Mouse (Mus musculus): ENCODE data around the gene Clca4b.

DNA sequence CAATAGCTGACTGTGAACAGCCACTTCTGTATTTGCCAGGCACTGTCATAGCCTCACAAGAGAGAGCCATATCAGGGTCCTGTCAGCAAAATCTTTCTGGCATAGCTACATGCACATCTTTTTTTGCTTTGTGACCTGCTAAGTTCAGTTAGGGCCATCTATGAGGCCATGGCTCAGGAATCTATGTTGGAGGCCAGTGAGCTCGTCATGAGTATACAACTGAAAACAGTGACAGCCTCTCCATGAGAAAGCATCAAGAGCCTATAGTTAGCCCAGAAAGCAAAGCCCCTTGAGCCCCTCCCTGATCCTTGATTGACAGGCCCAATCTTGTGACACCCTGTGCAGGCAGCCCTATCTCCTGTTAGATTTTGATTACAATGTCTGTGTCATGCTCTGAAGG lies 43.8 kb upstream of the Clca4b start:
- TF ChIP-seq POLR2A (IDR thresholded peaks at IDR 0.05; ENCODE audit: insufficient read length, low read depth) (no peak), USF1 (IDR thresholded peaks at IDR 0.05; ENCODE audit: low read depth) (no peak), POLR2AphosphoS2 (IDR thresholded peaks at IDR 0.05; ENCODE audit: insufficient read length, low read depth) (no peak), MYOG (IDR thresholded peaks at IDR 0.05; ENCODE audit: control insufficient read depth in 1 of 3, insufficient read depth in 1 of 3, insufficient read length in 2 of 3, low read depth in 2 of 3) (no peak), TCF3 (IDR thresholded peaks at IDR 0.05; ENCODE audit: insufficient read length, low read depth) (no peak), REST (IDR thresholded peaks at IDR 0.05; ENCODE audit: insufficient read depth, insufficient read length) (no peak), TCF12 (IDR thresholded peaks at IDR 0.05; ENCODE audit: insufficient read depth, poor library complexity, severe bottlenecking) (no peak), MYOD1 (IDR thresholded peaks at IDR 0.05; ENCODE audit: control insufficient read depth in 1 of 3, insufficient read length in 2 of 3, low read depth in 2 of 3) (no peak), MAX (IDR thresholded peaks at IDR 0.05; ENCODE audit: low read depth) (no peak)
